Mouse (Mus musculus) adrenal gland, adult 8-10 months (tissue): Measurements from ENCODE around the gene Pdxdc1. TPM values are rescaled to one million over a fixed set of nuclear protein-coding genes. Genes with fewer than 3 reads are reported as not detected.
"Not testable (repeated sequence)": the region's sequence is repeated elsewhere in the genome, so short reads cannot be mapped to it uniquely, and the experiment has no call there.

ENCODE experiments used
- DNase-seq: peaks from one replicate; pipeline ENCODE4 v3.0.0; 2022
- microRNA-seq, 2 experiments: library from miRNA; unstranded; fragments of <30 nt; microRNA quantifications; one replicate each; pipeline ENCODE4 v1.2.0; 2022
- total RNA-seq, 4 experiments: library from RNA; stranded (reverse); gene quantifications; 2 replicates each; pipeline ENCODE4 v1.2.4; 2022

Gene Pdxdc1
- total RNA-seq, 4 experiments from 2014 or later: 86.7 to 107 (median 95.7) TPM

GRCm38 (mm10) chr16:13813200-13813599, 89.7 kb downstream of the Pdxdc1 start:
- DNase-seq: no peak

GRCm38 (mm10) chr16:13812152-13812551, 90.8 kb downstream of the Pdxdc1 start:
- no peak for DNase-seq

DNA sequence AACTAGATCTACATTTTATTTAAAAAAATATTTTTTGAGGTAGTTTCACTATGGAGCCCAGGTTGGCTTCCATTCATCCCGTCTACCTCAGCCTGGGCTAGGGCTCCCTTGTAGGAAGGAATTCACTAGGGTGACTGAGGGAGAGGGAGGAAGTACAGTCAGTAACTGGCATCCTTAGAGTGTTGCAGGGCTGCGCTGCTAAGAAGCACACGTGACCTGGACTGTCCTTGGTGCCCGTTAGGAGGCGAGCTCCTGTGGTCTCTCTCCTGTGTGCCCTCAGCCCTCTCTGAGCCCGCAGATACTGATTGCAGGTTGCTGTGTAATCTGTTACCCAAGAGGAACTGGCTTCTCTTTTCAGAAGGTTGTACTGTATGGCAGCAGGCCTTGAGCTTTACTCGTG, 94.5 kb downstream of the Pdxdc1 start:
- DNase-seq: no peak

DNA sequence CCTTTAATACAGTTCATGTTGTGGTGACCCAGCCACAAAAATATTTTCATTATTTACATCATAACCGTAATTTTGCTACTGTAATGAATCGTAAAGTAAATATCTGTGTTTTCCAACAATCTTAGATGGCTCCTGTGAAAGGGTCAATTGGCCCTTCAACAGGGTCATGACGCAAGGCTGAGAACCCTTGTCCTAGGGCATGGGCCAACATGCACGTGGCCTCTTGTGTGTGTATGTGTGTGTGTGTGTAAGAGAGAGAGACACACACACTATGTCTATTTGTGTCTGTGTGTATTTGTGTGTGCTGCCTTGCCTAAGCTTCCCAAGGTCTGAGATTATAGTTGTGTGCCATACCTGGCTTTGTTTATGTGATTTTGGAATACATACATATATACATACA, 95.3 kb downstream of the Pdxdc1 start:
- no peak for DNase-seq

DNA sequence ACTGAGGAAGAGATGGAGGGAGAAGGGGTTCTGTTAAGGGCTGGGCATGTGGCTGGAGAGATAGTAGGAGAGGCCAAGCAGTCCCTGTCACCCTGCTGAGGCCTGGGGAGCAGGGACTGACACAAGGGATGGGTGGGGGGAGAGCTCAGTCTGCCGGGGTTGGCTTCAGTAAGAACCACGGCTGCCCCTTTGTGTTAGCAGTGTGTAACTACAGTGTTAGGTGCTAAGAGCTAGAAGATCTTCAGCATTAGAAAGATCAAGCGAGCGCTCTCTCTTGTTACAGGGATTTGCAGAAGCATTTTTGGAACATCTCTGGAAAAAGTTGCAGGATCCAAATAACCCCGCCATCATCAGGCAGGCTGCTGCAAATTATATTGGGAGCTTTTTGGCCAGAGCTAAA, 98.3 kb downstream of the Pdxdc1 start:
- no peak for DNase-seq

GRCm38 (mm10) chr16:13801231-13801630, 101.7 kb downstream of the Pdxdc1 start:
- DNase-seq: no peak

- no peak for DNase-seq
Measured at GRCm38 (mm10) chr16:13796746-13797175, 106.2 kb downstream of the Pdxdc1 start.

GRCm38 (mm10) chr16:13793441-13793840, 109.5 kb downstream of the Pdxdc1 start:
- DNase-seq: not testable (repeated sequence)

DNA sequence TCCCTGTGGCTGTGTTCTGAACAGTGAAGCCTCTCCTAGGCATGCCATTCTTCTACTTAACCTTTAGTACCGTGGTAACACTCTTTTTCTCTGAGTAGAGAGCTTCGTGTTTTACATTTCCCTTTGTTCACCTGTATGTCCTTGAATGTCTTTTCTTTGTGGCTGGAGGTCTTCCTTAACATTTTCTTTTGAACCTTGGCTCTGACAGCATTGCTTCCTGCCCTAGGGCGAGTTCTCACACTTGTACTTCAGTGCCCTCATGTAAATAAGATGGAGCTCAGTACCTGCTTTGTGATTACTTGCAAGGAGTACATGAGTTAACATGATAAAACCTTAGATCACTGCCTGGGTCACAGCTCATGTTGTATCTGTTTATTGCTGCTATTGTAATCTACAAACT, 117.0 kb downstream of the Pdxdc1 start:
- no peak for DNase-seq

Small RNA genes lying within 50 kb of the gene (microRNA-seq; reads per million reads assigned to microRNA genes)
- 0 reads per million in 2 experiments for gene Gm27734

Other genes with a start within 250 kb of the Pdxdc1 start
- 10 to 100 TPM; 42.1 to 45.1 (median 43.5) TPM for gene Parn, start 235.0 kb downstream of the Pdxdc1 start, total RNA-seq
- 10 to 100 TPM; 43.5 to 62.5 (median 52.2) TPM for gene Bfar, start 231.3 kb downstream of the Pdxdc1 start, total RNA-seq
- gene 3110001I22Rik, start 231.2 kb downstream of the Pdxdc1 start, total RNA-seq: 1 to 10 TPM; 5.2 to 6.8 (median 5.7) TPM
- not detected for gene Pla2g10, start 172.1 kb downstream of the Pdxdc1 start, total RNA-seq
- 10 to 100 TPM; 47.4 to 55.0 (median 50.1) TPM for gene Rrn3, start 122.4 kb downstream of the Pdxdc1 start, total RNA-seq
- 10 to 100 TPM; 56.4 to 67.5 (median 61.9) TPM for gene Ntan1, start 84.3 kb downstream of the Pdxdc1 start, total RNA-seq
- gene Mpv17l, start within 50 bp of the Pdxdc1 start, total RNA-seq: 10 to 100 TPM; 12.4 to 21.4 (median 16.7) TPM
- gene 2900011O08Rik, start 83.5 kb upstream of the Pdxdc1 start, total RNA-seq: 1 to 10 TPM; 1.2 to 4.5 (median 2.6) TPM
- under 1 TPM in 2 of 4 experiments, not detected in 2; 0.75 to 0.83 TPM for gene Ifitm7, start 83.8 kb upstream of the Pdxdc1 start, total RNA-seq